Mouse (Mus musculus): Measurements from ENCODE around the gene Ferd3l. TPM values are rescaled to one million over a fixed set of nuclear protein-coding genes. Genes with fewer than 3 reads are reported as not detected.

The Ferd3l gene
- polyA plus RNA-seq, 1 experiment, result not detected

DNA sequence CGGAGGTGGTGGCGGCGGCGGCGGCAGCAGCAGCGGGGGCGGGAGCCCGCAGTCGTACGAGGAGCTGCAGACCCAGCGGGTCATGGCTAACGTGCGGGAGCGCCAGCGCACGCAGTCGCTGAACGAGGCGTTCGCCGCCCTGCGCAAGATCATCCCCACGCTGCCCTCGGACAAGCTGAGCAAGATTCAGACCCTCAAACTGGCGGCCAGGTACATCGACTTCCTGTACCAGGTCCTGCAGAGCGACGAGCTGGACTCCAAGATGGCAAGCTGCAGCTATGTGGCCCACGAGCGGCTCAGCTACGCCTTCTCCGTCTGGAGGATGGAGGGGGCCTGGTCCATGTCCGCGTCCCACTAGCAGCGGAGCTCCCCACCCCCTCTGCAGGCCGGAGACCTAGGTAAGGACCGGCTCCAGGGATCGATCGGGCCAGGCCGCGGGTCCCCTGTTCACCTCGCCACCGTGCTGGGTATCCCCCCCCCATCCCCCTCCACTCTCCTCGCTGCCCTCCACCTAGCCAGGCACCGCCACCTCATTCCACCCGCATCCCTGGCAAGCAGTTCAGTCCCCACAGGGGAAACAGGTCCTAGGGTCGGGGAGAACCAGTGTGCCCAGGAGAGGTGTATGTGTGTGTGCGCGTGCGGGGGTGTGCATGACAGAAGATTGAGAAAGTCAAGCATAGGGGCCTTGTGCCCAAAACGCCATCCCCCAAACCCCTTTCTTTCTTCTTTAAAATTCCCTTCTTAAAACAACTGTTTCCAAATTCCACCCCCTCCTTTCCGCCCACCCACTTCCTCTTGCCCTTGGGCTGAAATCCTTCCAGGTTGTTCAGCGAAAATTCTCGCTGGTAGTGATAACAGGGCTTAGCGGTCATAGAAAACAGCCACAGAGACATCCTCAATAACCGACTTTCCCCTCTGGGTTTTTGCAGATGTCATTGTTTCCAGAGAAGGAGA, 30.3 kb downstream of the Ferd3l start:
- Histone ChIP-seq H3K9me3 (replicated peaks; ENCODE audit: control insufficient read depth, insufficient read depth, low read length, poor library complexity, severe bottlenecking) (no peaks in the 10 kb centered on the region), H3K27me3 (ENCODE audit: control insufficient read depth, insufficient read depth, low read length, poor library complexity, severe bottlenecking) (peaks cover 25% of the 10 kb centered on the region), H3K27ac (ENCODE audit: insufficient read depth, low read length) (no peak overlapping the region), H3K9ac (ENCODE audit: low read depth, poor library complexity, severe bottlenecking) (peak overlapping the region; percentile 72), H3K4me1 (ENCODE audit: control insufficient read depth, insufficient read depth, low read length) (no peaks in the 10 kb centered on the region), H3K4me3 (ENCODE audit: low read depth, low read length) (peak overlapping the region; percentile 72), H3K36me3 (ENCODE audit: control insufficient read depth, insufficient read depth, low read length, poor library complexity, severe bottlenecking) (no peaks in the 10 kb centered on the region)
- TF ChIP-seq POLR2A (IDR thresholded peaks at IDR 0.05; ENCODE audit: insufficient read depth, low read length), result no peak
- TF ChIP-seq EP300 (IDR thresholded peaks at IDR 0.05; ENCODE audit: insufficient read depth, low read depth, low read length), result no peak
- TF ChIP-seq CTCF (IDR thresholded peaks at IDR 0.05; ENCODE audit: low read depth, low read length), result no peak

DNA sequence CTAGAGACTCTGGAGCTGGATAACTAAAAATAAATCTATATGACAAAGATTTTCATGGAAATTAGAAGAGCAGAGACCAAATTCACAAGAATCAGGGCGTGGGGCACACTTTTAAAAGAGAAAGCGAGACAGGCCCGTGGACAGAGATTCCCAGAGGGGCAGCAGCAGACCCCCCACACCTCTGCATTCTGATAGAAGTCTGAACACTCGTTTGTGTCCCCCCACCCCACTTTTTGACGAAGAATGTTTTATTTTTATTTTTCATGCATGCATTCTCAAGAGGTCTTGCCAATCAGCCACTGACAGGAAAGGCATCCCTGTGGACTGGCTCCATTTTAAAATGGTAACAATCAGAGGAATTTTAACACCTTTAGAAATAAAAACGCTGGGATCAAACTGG, 31.0 kb downstream of the Ferd3l start:
- H3K4me3 ChIP-seq (ENCODE audit: low read depth, low read length), result no peak overlapping the region
- H3K36me3 ChIP-seq (ENCODE audit: control insufficient read depth, insufficient read depth, low read length, poor library complexity, severe bottlenecking), result no peaks in the 10 kb centered on the region
- H3K27me3 ChIP-seq (ENCODE audit: control insufficient read depth, insufficient read depth, low read length, poor library complexity, severe bottlenecking), result peaks cover 23% of the 10 kb centered on the region
- no peak for TF ChIP-seq POLR2A (IDR thresholded peaks at IDR 0.05; ENCODE audit: insufficient read depth, low read length)
- TF ChIP-seq CTCF (IDR thresholded peaks at IDR 0.05; ENCODE audit: low read depth, low read length), result no peak
- no peak for TF ChIP-seq EP300 (IDR thresholded peaks at IDR 0.05; ENCODE audit: insufficient read depth, low read depth, low read length)
- no peak overlapping the region for H3K27ac ChIP-seq (ENCODE audit: insufficient read depth, low read length)
- no peaks in the 10 kb centered on the region for H3K9me3 ChIP-seq (replicated peaks; ENCODE audit: control insufficient read depth, insufficient read depth, low read length, poor library complexity, severe bottlenecking)
- H3K4me1 ChIP-seq (ENCODE audit: control insufficient read depth, insufficient read depth, low read length), result no peaks in the 10 kb centered on the region
- no peak overlapping the region for H3K9ac ChIP-seq (ENCODE audit: low read depth, poor library complexity, severe bottlenecking)

DNA sequence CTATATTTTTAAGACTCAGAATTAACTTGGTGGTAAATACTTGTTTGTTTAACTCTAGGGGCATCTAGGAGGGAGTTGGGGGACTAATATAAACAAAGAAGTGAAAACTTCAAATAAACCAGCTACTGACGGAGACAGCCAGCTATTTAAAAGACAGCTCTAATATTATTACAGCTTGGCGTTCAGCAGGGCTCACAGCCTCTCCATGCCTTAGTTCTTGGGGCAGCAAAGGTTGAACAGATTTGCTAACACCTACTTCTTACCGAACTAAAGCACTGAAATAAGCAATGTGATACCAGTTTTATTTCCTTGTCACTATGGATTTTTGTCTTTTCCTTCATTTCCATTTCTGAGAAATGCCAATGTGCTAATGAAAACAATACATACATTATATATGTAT, 31.6 kb downstream of the Ferd3l start:
- Histone ChIP-seq H3K9me3 (replicated peaks; ENCODE audit: control insufficient read depth, insufficient read depth, low read length, poor library complexity, severe bottlenecking) (no peaks in the 10 kb centered on the region), H3K4me3 (ENCODE audit: low read depth, low read length) (no peak overlapping the region), H3K36me3 (ENCODE audit: control insufficient read depth, insufficient read depth, low read length, poor library complexity, severe bottlenecking) (no peaks in the 10 kb centered on the region), H3K27ac (ENCODE audit: insufficient read depth, low read length) (no peak overlapping the region), H3K27me3 (ENCODE audit: control insufficient read depth, insufficient read depth, low read length, poor library complexity, severe bottlenecking) (peaks cover 23% of the 10 kb centered on the region), H3K4me1 (ENCODE audit: control insufficient read depth, insufficient read depth, low read length) (no peaks in the 10 kb centered on the region), H3K9ac (ENCODE audit: low read depth, poor library complexity, severe bottlenecking) (no peak overlapping the region)
- TF ChIP-seq CTCF (IDR thresholded peaks at IDR 0.05; ENCODE audit: low read depth, low read length) (no peak), POLR2A (IDR thresholded peaks at IDR 0.05; ENCODE audit: insufficient read depth, low read length) (no peak), EP300 (IDR thresholded peaks at IDR 0.05; ENCODE audit: insufficient read depth, low read depth, low read length) (no peak)

DNA sequence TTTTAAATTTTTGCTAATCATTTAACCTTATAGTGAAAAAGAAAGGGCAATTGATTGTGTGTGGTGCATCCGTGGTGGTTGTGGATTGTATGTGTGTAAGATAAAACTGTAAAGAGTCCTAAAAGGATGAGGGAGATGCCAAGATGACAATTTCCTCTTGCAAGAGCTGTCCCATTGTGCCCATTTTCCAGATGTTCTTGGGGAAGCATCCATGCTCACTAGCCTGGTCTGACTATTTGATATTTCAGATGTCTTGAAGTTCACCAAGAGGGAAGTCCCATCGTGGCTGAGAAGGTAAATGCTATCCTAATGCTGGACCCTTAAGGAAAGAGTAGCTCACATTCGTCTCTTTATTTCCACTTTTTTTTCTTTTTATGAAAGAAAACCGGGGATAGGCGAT, 32.8 kb downstream of the Ferd3l start:
- H3K4me1 ChIP-seq (ENCODE audit: control insufficient read depth, insufficient read depth, low read length), result no peaks in the 10 kb centered on the region
- H3K36me3 ChIP-seq (ENCODE audit: control insufficient read depth, insufficient read depth, low read length, poor library complexity, severe bottlenecking), result no peaks in the 10 kb centered on the region
- TF ChIP-seq CTCF (IDR thresholded peaks at IDR 0.05; ENCODE audit: low read depth, low read length) (no peak), POLR2A (IDR thresholded peaks at IDR 0.05; ENCODE audit: insufficient read depth, low read length) (no peak)
- no peak overlapping the region for H3K27ac ChIP-seq (ENCODE audit: insufficient read depth, low read length)
- no peak overlapping the region for H3K4me3 ChIP-seq (ENCODE audit: low read depth, low read length)
- peaks cover 15% of the 10 kb centered on the region for H3K27me3 ChIP-seq (ENCODE audit: control insufficient read depth, insufficient read depth, low read length, poor library complexity, severe bottlenecking)
- no peak overlapping the region for H3K9ac ChIP-seq (ENCODE audit: low read depth, poor library complexity, severe bottlenecking)
- H3K9me3 ChIP-seq (replicated peaks; ENCODE audit: control insufficient read depth, insufficient read depth, low read length, poor library complexity, severe bottlenecking), result no peaks in the 10 kb centered on the region

DNA sequence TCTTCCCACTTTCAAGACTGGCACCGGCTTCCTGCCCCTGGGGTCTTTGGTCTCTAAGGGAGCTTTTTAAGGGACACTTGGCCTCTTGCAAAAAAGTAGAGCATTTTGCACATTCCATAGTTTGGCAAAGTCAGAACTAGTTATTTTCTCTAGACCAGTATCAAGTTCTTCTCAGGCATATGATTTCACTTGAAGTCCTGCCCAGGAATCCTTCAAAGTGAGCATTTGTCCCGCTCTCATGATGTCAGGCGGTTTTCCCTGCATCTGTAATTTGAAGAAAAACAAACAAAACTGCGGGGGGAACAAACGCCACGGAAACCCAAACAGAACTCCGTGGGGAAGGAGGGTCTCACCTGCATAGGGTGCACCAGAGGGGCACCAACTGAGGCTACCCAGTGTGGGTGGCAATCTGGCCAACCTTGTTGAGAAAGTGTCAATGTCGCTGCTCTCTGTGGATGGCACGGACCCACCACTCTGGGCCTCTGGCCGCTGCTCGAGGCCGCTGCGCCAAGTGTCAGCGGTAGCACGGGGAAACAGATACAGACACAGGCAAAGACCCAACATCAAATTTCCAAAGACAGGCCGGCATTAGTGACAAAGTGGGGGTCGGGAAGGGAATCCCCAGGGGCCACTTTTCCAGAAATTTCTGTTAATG, 34.0 kb downstream of the Ferd3l start:
- no peak overlapping the region for H3K27ac ChIP-seq (ENCODE audit: insufficient read depth, low read length)
- H3K36me3 ChIP-seq (ENCODE audit: control insufficient read depth, insufficient read depth, low read length, poor library complexity, severe bottlenecking), result no peaks in the 10 kb centered on the region
- no peaks in the 10 kb centered on the region for H3K4me1 ChIP-seq (ENCODE audit: control insufficient read depth, insufficient read depth, low read length)
- H3K9ac ChIP-seq (ENCODE audit: low read depth, poor library complexity, severe bottlenecking), result no peak overlapping the region
- peaks cover 10% of the 10 kb centered on the region for H3K27me3 ChIP-seq (ENCODE audit: control insufficient read depth, insufficient read depth, low read length, poor library complexity, severe bottlenecking)
- no peak overlapping the region for H3K4me3 ChIP-seq (ENCODE audit: low read depth, low read length)
- H3K9me3 ChIP-seq (replicated peaks; ENCODE audit: control insufficient read depth, insufficient read depth, low read length, poor library complexity, severe bottlenecking), result no peaks in the 10 kb centered on the region
- TF ChIP-seq CTCF (IDR thresholded peaks at IDR 0.05; ENCODE audit: low read depth, low read length) (no peak), EP300 (IDR thresholded peaks at IDR 0.05; ENCODE audit: insufficient read depth, low read depth, low read length) (no peak), POLR2A (IDR thresholded peaks at IDR 0.05; ENCODE audit: insufficient read depth, low read length) (no peak)

DNA sequence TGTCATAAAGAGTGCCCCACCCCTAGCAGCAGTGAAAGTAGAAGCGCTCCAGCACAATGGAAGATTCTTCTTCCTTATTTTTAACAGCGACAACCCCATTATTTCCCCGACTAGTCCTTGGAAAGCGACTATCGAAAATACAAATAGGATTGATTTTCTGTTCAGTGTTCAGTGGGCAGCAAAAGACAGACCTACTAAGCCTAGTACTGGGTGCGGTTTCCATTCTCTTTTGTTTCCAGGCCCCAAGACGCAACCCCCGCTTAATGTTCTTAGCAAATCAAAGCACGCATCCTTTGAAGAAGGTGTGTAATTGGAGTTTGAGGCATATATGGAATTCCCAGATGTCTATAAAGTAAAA, 34.5 kb downstream of the Ferd3l start:
- H3K27me3 ChIP-seq (ENCODE audit: control insufficient read depth, insufficient read depth, low read length, poor library complexity, severe bottlenecking), result peaks cover 5% of the 10 kb centered on the region
- H3K9ac ChIP-seq (ENCODE audit: low read depth, poor library complexity, severe bottlenecking), result no peak overlapping the region
- TF ChIP-seq POLR2A (IDR thresholded peaks at IDR 0.05; ENCODE audit: insufficient read depth, low read length), result no peak
- no peak for TF ChIP-seq EP300 (IDR thresholded peaks at IDR 0.05; ENCODE audit: insufficient read depth, low read depth, low read length)
- no peak for TF ChIP-seq CTCF (IDR thresholded peaks at IDR 0.05; ENCODE audit: low read depth, low read length)
- no peak overlapping the region for H3K4me3 ChIP-seq (ENCODE audit: low read depth, low read length)
- no peaks in the 10 kb centered on the region for H3K4me1 ChIP-seq (ENCODE audit: control insufficient read depth, insufficient read depth, low read length)
- no peak overlapping the region for H3K27ac ChIP-seq (ENCODE audit: insufficient read depth, low read length)
- no peaks in the 10 kb centered on the region for H3K36me3 ChIP-seq (ENCODE audit: control insufficient read depth, insufficient read depth, low read length, poor library complexity, severe bottlenecking)
- no peaks in the 10 kb centered on the region for H3K9me3 ChIP-seq (replicated peaks; ENCODE audit: control insufficient read depth, insufficient read depth, low read length, poor library complexity, severe bottlenecking)
